Mouse (Mus musculus) urinary bladder, adult 18-20 months (tissue): Measurements from ENCODE around the gene D930048N14Rik.
"Not testable (repeated sequence)": the region's sequence is repeated elsewhere in the genome, so short reads cannot be mapped to it uniquely, and the experiment has no call there.

Source experiments
- DNase-seq, 2 experiments: peaks; one replicate each; pipeline ENCODE4 v3.0.0; 2022; ENCODE audit warnings: low spot score in 2 of 2, mixed read lengths in 2 of 2

Gene D930048N14Rik

GRCm38 (mm10) chr11:51627907-51628306, 22.8 kb upstream of the D930048N14Rik start:
- DNase-seq, result no peak

- no peak for DNase-seq
These were observed 21.0 kb upstream of the D930048N14Rik start for GRCm38 (mm10) chr11:51629651-51630314.

GRCm38 (mm10) chr11:51632130-51632753, 18.5 kb upstream of the D930048N14Rik start:
- DNase-seq, result no peak

GRCm38 (mm10) chr11:51633200-51633599, 17.6 kb upstream of the D930048N14Rik start:
- DNase-seq, result not testable (repeated sequence)

- no peak for DNase-seq
These were observed 17.0 kb upstream of the D930048N14Rik start for GRCm38 (mm10) chr11:51633721-51634120.

GRCm38 (mm10) chr11:51635127-51635524, 15.6 kb upstream of the D930048N14Rik start:
- DNase-seq, result no peak

GRCm38 (mm10) chr11:51635525-51636322, 15.0 kb upstream of the D930048N14Rik start, which contains the start of gene Rmnd5b:
TSS of gene Rmnd5b (minus strand) at chr11:51635896.
- peak; percentile 86 to 92 for DNase-seq

- no peak for DNase-seq
These were observed 14.4 kb upstream of the D930048N14Rik start for GRCm38 (mm10) chr11:51636323-51636684.

- no peak for DNase-seq
These were observed 12.8 kb upstream of the D930048N14Rik start for GRCm38 (mm10) chr11:51637971-51638414.

GRCm38 (mm10) chr11:51638497-51638896, 12.3 kb upstream of the D930048N14Rik start:
- DNase-seq, result no peak

- no peak for DNase-seq
These were observed 10.0 kb upstream of the D930048N14Rik start for GRCm38 (mm10) chr11:51640748-51641147.

GRCm38 (mm10) chr11:51643202-51643601, 7.6 kb upstream of the D930048N14Rik start:
- DNase-seq, result no peak

GRCm38 (mm10) chr11:51643761-51644160, 7.0 kb upstream of the D930048N14Rik start:
- DNase-seq, result no peak

- no peak for DNase-seq
These were observed 6.5 kb upstream of the D930048N14Rik start for GRCm38 (mm10) chr11:51644217-51644616.

GRCm38 (mm10) chr11:51645293-51645692, 5.5 kb upstream of the D930048N14Rik start:
- DNase-seq, result no peak

GRCm38 (mm10) chr11:51646245-51646644, 4.5 kb upstream of the D930048N14Rik start:
- no peak for DNase-seq

- no peak for DNase-seq
These were observed 3.7 kb upstream of the D930048N14Rik start for GRCm38 (mm10) chr11:51646751-51647667.

- no peak for DNase-seq
These were observed 2.2 kb upstream of the D930048N14Rik start for GRCm38 (mm10) chr11:51648566-51648965.

GRCm38 (mm10) chr11:51649111-51649888, 1.5 kb upstream of the D930048N14Rik start:
- no peak for DNase-seq

GRCm38 (mm10) chr11:51649889-51650199, 910 bp upstream of the D930048N14Rik start:
- no peak for DNase-seq

- DNase-seq, result no peak
These were observed 493 bp upstream of the D930048N14Rik start for GRCm38 (mm10) chr11:51650261-51650660.
